14 mouse cellular contexts compared by ENCODE assay signal in genomic region chr7:111080026-111080425, GRCm38 (mm10). TPM values are rescaled to one million over a fixed set of nuclear protein-coding genes. Genes with fewer than 3 reads are reported as not detected.
A peak's percentile ranks its signal among the peaks of the same experiment; 100 is the strongest.
DNase-seq lines count a peak whose midpoint lies in the region; ATAC-seq and TF ChIP-seq lines count a peak whose summit lies in the region.
"Had no signal": no experiment of that assay in that cellular context is flagged by ENCODE, and none has a peak within 500 bp of the region (broad histone marks: within the 10 kb centered on the region; RNA-seq: fewer than 3 reads in every experiment).

No protein-coding gene starts in this region.

- H3K4me3 ChIP-seq in gastrocnemius, adult 2 months: peak overlapping the region; percentile 90
- H3K4me3 ChIP-seq in midbrain, embryonic 11.5 days (ENCODE audit: low read depth, low read length): peak overlapping the region; percentile 89; the same call in 1 of the 2 replicates
- no peak overlapping the region for H3K4me3 ChIP-seq in midbrain, embryonic 16.5 days (ENCODE audit: low read depth, low read length)
- peak overlapping the region; percentile 100 for H3K4me3 ChIP-seq in limb, embryonic 10.5 days
- H3K4me3 ChIP-seq in neural tube, embryonic 15.5 days (replicated peaks): 0 out of 2 replicates have a peak overlapping the region, but pooled peaks have one; percentile 4

- TF ChIP-seq CTCF in gastrocnemius, adult 2 months (IDR thresholded peaks at IDR 0.05): no peak

- no peaks in the 10 kb centered on the region for H3K9me3 ChIP-seq in midbrain, embryonic 11.5 days (ENCODE audit: control insufficient read depth, low read length)
- H3K9me3 ChIP-seq in midbrain, embryonic 16.5 days (replicated peaks; ENCODE audit: control insufficient read depth, low read length, poor library complexity, severe bottlenecking): no peaks in the 10 kb centered on the region
- H3K9me3 ChIP-seq in limb, embryonic 10.5 days (replicated peaks): no peaks in the 10 kb centered on the region
- no peaks in the 10 kb centered on the region for H3K9me3 ChIP-seq in neural tube, embryonic 15.5 days (replicated peaks)

- no peak for DNase-seq in gastrocnemius, adult 2 months
- DNase-seq in gastrocnemius, postnatal 14 days: no peak
- peak; percentile 82 for DNase-seq in midbrain, embryonic 11.5 days (ENCODE audit: low spot score, missing footprints)
- DNase-seq in limb, embryonic 10.5 days (ENCODE audit: low spot score): no peak
- no peak for DNase-seq in left cerebral cortex, postnatal 14 days (ENCODE audit: low spot score in 2 of 2)
- DNase-seq in kidney, postnatal 25 days: no peak
- DNase-seq: adrenal gland, adult 8-10 months; embryo, embryonic 11 days; lung, adult 2 months; retina, postnatal 1 day; thymus, postnatal 36 days had no signal

- H3K27ac ChIP-seq in gastrocnemius, adult 2 months: 0 out of 2 replicates have a peak overlapping the region, but pooled peaks have one; percentile 3
- no peak overlapping the region for H3K27ac ChIP-seq in midbrain, embryonic 11.5 days (ENCODE audit: low read depth, low read length)
- H3K27ac ChIP-seq in midbrain, embryonic 16.5 days (ENCODE audit: low read length): no peak overlapping the region
- no peak overlapping the region for H3K27ac ChIP-seq in limb, embryonic 10.5 days
- no peak overlapping the region for H3K27ac ChIP-seq in neural tube, embryonic 15.5 days (replicated peaks)

- WGBS in midbrain, embryonic 11.5 days: 90% methylated on average over 8 of the region's 8 CpGs
- 86% methylated on average over 8 of the region's 8 CpGs for WGBS in midbrain, embryonic 16.5 days
- WGBS in limb, embryonic 10.5 days: 96% methylated on average over 8 of the region's 8 CpGs
- WGBS in neural tube, embryonic 15.5 days: 83% methylated on average over 8 of the region's 8 CpGs

- H3K4me1 ChIP-seq in midbrain, embryonic 11.5 days (ENCODE audit: control insufficient read depth, insufficient read depth, low read length): peaks cover 23% of the 10 kb centered on the region
- H3K4me1 ChIP-seq in midbrain, embryonic 16.5 days (ENCODE audit: control insufficient read depth, insufficient read depth, low read length): peaks cover 34% of the 10 kb centered on the region
- peaks cover 16% of the 10 kb centered on the region for H3K4me1 ChIP-seq in limb, embryonic 10.5 days
- H3K4me1 ChIP-seq in neural tube, embryonic 15.5 days: peaks cover 29% of the 10 kb centered on the region

- ATAC-seq in midbrain, embryonic 11.5 days (ENCODE audit: low FRiP score): no peak
- ATAC-seq in midbrain, embryonic 16.5 days: no peak
- ATAC-seq in neural tube, embryonic 15.5 days (ENCODE audit: low FRiP score): no peak
- ATAC-seq: inflammation-experienced regulatory T-cells, adult 6 months had no signal

- H3K27me3 ChIP-seq in midbrain, embryonic 11.5 days (ENCODE audit: control insufficient read depth, insufficient read depth, low read length): no peaks in the 10 kb centered on the region
- no peaks in the 10 kb centered on the region for H3K27me3 ChIP-seq in midbrain, embryonic 16.5 days (ENCODE audit: control insufficient read depth, insufficient read depth, low read depth, low read length)
- H3K27me3 ChIP-seq in limb, embryonic 10.5 days (ENCODE audit: low read depth, poor library complexity, severe bottlenecking): no peaks in the 10 kb centered on the region
- no peaks in the 10 kb centered on the region for H3K27me3 ChIP-seq in neural tube, embryonic 15.5 days (replicated peaks)

- intact Hi-C loops in gastrocnemius, adult 2 months (cut with DNase I): loop anchor here (5.0 kb wide), 1 partner anchor 77 kb away; no protein-coding TSS in a partner anchor
- intact Hi-C loops in gastrocnemius, postnatal 14 days (cut with DNase I; ENCODE audit: low total_unique reads): no loop called here
- intact Hi-C loops in left cerebral cortex, postnatal 14 days (cut with DNase I): no loop called here

- H3K4me2 ChIP-seq in midbrain, embryonic 11.5 days: peak overlapping the region; percentile 82; the same call in 1 of the 2 replicates
- no peak overlapping the region; the same call in 1 of the 2 replicates for H3K4me2 ChIP-seq in midbrain, embryonic 16.5 days (ENCODE audit: low read length)
- peak overlapping the region; percentile 86 for H3K4me2 ChIP-seq in neural tube, embryonic 15.5 days

- H3K9ac ChIP-seq in midbrain, embryonic 11.5 days (ENCODE audit: low read length): no peak overlapping the region
- H3K9ac ChIP-seq in midbrain, embryonic 16.5 days (ENCODE audit: low read depth, low read length): no peak overlapping the region
- no peak overlapping the region for H3K9ac ChIP-seq in neural tube, embryonic 15.5 days (replicated peaks)

- peaks cover 46% of the 10 kb centered on the region for H3K36me3 ChIP-seq in midbrain, embryonic 11.5 days (ENCODE audit: control insufficient read depth, insufficient read depth, low read length)
- peaks cover 41% of the 10 kb centered on the region for H3K36me3 ChIP-seq in midbrain, embryonic 16.5 days (ENCODE audit: control insufficient read depth, insufficient read depth, low read length)
- peaks cover 72% of the 10 kb centered on the region for H3K36me3 ChIP-seq in limb, embryonic 10.5 days
- H3K36me3 ChIP-seq in neural tube, embryonic 15.5 days: peaks cover 56% of the 10 kb centered on the region

RNA-seq across cellular contexts. Expression of gene Eif4g2, which starts 2.8 kb away (rescaled TPM):
- 100 to 1,000 TPM; 692 to 802 TPM for total RNA-seq in gastrocnemius, adult 2 months (2021)
- 100 to 1,000 TPM; 561 to 606 TPM for total RNA-seq in gastrocnemius, postnatal 14 days (2021)
- polyA plus RNA-seq in midbrain, embryonic 11.5 days (2014; fragmentation: Nextera tagmentation; extraction: Ambion mirVana): 2,057 and 2,255 TPM in 2 replicates
- polyA plus RNA-seq in midbrain, embryonic 16.5 days (2015; fragmentation: Nextera tagmentation; extraction: Ambion mirVana): 1,168 and 1,270 TPM in 2 replicates
- polyA plus RNA-seq in limb, embryonic 10.5 days (2016; fragmentation: Nextera tagmentation; extraction: Ambion mirVana): 1,318 and 1,349 TPM in 2 replicates
- polyA plus RNA-seq in neural tube, embryonic 15.5 days (2015; fragmentation: Nextera tagmentation; extraction: Ambion mirVana): 876 and 927 TPM in 2 replicates
- 100 to 1,000 TPM; 725 to 796 TPM for total RNA-seq in left cerebral cortex, postnatal 14 days (2021)

RNA-seq across cellular contexts. Expression of gene Ctr9, which starts 51.3 kb away (rescaled TPM):
- 10 to 100 TPM; 16.1 to 16.4 TPM for total RNA-seq in gastrocnemius, adult 2 months (2021)
- total RNA-seq in gastrocnemius, postnatal 14 days (2021): 10 to 100 TPM; 15.5 to 16.9 TPM
- polyA plus RNA-seq in midbrain, embryonic 11.5 days (2014; fragmentation: Nextera tagmentation; extraction: Ambion mirVana): 84.2 and 92.4 TPM in 2 replicates
- polyA plus RNA-seq in midbrain, embryonic 16.5 days (2015; fragmentation: Nextera tagmentation; extraction: Ambion mirVana): 81.8 and 89.3 TPM in 2 replicates
- 64.1 and 80.1 TPM in 2 replicates for polyA plus RNA-seq in limb, embryonic 10.5 days (2016; fragmentation: Nextera tagmentation; extraction: Ambion mirVana)
- polyA plus RNA-seq in neural tube, embryonic 15.5 days (2015; fragmentation: Nextera tagmentation; extraction: Ambion mirVana): 68.3 and 71.5 TPM in 2 replicates
- total RNA-seq in left cerebral cortex, postnatal 14 days (2021): 10 to 100 TPM; 42.5 to 48.1 TPM
